Mouse (Mus musculus) ovary, postnatal 10 days (tissue): ENCODE data around the gene Defb41.
"Not testable (repeated sequence)": the region's sequence is repeated elsewhere in the genome, so short reads cannot be mapped to it uniquely, and the experiment has no call there.

ENCODE experiments used
- DNase-seq: peaks from one replicate; pipeline ENCODE4 v3.0.0; 2022; ENCODE audit warnings: low spot score

The Defb41 gene

GRCm38 (mm10) chr1:18265038-18265437 lies at the start of gene Defb41:
TSS of gene Defb41 (minus strand) at chr1:18265138.
- no peak for DNase-seq

- DNase-seq, result no peak
Observed at GRCm38 (mm10) chr1:18308474-18308829, 43.5 kb upstream of the Defb41 start.

DNA sequence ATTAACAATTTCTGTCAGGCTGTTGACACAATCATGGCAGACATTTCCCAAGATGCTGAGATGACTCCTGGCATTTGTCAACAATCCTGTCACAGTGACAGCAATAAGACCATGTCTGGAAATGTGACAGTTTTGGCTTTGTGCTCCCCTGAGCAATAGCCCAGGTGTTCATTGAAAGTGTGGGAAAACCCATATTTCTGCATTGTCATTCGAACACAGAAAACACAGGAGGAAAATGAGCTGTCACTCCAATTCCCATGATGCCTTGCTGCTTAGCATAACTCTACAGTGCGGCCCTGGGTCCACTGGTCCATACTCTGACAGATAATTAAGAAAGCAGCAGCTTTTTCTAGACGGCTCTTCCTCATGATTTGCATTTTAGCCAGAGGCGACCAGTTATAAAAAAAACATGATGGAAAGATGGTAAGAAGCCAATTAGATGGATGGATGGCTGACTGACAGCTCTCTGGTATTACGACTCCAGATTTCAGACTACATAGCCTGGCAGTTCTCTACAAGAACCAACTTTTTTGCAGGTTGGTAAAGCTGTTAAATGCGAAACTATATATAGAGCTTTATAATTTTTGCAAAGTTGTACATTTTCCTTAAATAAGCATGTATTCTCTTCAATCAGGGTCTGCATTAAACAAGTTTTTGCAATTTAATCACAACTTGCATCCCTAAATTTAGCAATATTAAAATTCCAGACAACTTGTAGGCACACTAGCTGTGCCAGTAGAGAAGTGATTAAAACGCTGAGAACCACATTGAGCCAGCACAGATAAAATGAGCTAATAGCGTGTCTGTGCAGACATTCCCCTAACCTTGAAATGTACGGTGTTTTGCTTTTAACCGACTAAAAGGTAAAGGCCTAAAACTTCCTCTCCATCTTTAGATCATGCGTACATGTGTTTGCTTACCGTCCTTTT lies 42.9 kb upstream of the Defb41 start:
- no peak for DNase-seq

DNA sequence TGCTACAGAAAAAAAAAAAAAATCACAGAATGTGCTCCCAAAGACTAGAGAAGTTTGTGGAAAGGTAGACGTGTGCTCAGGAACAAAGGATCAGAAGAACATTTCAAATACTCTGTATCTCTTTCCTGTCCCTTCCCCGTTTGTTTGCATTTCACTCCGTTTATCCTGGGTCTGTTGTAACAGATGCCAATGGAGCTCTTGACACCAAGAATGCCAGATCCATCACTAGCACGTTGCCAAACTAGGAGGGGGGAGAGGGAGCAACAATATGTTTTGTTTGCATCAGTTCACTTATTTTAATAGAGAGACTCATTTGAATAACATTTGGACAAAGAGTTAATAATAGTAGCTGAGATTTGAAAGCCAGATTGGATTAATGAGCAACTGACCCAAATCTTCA lies 27.6 kb upstream of the Defb41 start:
- DNase-seq, result no peak

- DNase-seq, result no peak
Observed at GRCm38 (mm10) chr1:18288860-18289259, 23.9 kb upstream of the Defb41 start.

- no peak for DNase-seq
Observed at GRCm38 (mm10) chr1:18287371-18287770, 22.4 kb upstream of the Defb41 start.

DNA sequence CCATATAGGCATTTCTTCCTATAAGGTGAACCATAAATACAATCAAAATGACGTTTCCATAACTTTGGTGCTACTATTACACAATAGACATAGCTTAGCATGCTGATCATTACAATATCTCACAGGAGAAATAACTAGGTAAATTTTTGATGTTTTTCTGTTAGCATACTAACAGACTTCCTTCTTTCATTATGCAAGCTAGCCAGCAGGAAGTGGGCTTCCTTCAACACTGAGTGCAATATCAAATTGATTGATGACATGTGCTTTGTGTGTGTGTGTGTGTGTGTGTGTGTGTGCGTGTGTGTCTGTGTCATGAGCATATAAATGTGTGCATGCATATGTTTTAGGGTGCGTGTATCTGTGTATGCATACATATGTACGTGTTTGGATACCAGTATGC lies 6.2 kb upstream of the Defb41 start:
- DNase-seq, result no peak

- DNase-seq, result no peak
Observed at GRCm38 (mm10) chr1:18268845-18269244, 3.9 kb upstream of the Defb41 start.

- not testable (repeated sequence) for DNase-seq
Observed at GRCm38 (mm10) chr1:18245801-18246580, 18.9 kb downstream of the Defb41 start.

DNA sequence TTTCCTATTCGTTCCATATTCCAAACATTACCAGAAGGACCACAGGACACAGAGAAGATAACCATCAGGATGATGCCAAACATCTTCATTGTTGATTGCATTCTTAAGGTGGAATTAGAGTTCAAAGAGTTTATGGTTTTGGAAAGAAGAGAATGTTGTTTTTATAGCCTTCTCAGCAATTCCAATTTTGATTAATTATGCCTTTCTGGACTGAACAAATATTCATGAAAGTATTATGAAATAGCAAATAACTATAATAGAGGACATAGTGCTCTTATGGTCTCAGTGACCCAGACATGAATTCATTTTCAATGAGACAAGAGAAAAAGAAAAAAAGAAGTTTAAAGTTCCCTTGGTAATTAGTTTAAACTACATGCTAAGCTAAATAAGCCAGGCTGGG lies 27.6 kb downstream of the Defb41 start, which contains the start of gene Defb18:
TSS of gene Defb18 (minus strand) at position 101 of the 400 bp plus-strand sequence.
- no peak for DNase-seq

DNA sequence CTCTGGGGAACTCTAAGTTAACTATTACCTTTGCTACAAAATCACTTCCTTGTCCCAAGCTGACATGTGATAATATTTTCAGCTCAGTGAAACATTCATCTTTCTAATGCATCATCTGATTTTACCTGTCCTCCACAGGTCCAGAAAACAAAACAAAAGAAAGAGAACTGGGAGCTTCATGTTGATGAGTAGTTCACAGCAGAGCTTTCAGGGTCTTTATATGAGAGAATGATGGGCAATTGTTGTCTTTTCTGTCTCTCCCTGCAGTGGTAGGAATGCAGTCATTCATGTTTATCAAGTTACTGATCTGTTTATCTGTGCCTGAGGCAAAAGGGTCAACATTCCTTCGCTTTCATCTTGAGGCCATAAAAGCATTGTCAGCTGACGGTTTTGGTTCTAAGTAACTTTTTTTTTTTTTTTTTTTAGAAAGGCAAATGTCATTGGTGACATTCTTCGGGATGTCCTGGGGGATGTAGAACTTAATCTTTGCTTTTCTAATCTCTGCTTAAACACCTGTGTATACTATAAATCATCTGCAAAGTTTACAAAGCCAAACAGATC lies 41.5 kb downstream of the Defb41 start:
- no peak for DNase-seq
